Mouse (Mus musculus): ENCODE data around the gene Gm20388. TPM values are rescaled to one million over a fixed set of nuclear protein-coding genes. Genes with fewer than 3 reads are reported as not detected.
"Not testable (repeated sequence)": the region's sequence is repeated elsewhere in the genome, so short reads cannot be mapped to it uniquely, and the experiment has no call there.

Gene Gm20388
- polyA plus RNA-seq, 1 experiment from 2014 or later, result not detected

DNA sequence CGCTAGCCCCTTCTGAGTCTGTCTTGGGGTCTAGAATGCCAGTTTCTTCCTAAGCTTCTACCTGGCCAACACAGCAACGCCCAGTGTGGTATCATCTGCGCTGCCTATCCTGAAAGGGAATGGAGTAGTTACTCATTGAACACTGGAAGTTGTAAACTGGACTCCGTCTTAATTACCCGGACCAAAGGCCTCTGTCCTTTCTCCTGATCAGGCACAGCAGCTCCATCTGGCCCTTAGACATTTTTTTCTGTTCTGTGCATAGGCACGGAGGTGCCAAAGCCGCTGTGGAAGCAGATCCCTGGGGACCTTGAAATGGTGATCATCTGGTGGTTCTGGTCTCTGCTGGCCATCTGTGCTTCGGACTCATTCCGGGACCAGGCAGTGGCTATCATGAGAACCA lies 3283.1 kb downstream of the Gm20388 start:
- no peaks in the 10 kb centered on the region; the same call in 1 of the 2 replicates for H3K4me1 ChIP-seq (replicated peaks; ENCODE audit: control insufficient read depth, insufficient read depth, low read length)

GRCm38 (mm10) chr8:123197016-123197415 lies 3286.4 kb downstream of the Gm20388 start:
- H3K4me1 ChIP-seq (replicated peaks; ENCODE audit: control insufficient read depth, insufficient read depth, low read length); H3K4me3 ChIP-seq (ENCODE audit: low read depth, low read length); H3K9me3 ChIP-seq (ENCODE audit: control insufficient read depth); H3K36me3 ChIP-seq (ENCODE audit: control insufficient read depth, insufficient read depth); H3K9ac ChIP-seq (ENCODE audit: low read depth, low read length); H3K4me2 ChIP-seq (replicated peaks; ENCODE audit: low read depth); H3K27me3 ChIP-seq (replicated peaks; ENCODE audit: control insufficient read depth, insufficient read depth, low read length); H3K27ac ChIP-seq (ENCODE audit: low read depth, low read length): not testable (repeated sequence)
- peak; percentile 66 for ATAC-seq
- 41% methylated on average over 5 of the region's 5 CpGs for WGBS

More for the DNA sequence above, 3283.1 kb downstream of the Gm20388 start:
- Histone ChIP-seq H3K27ac (ENCODE audit: low read depth, low read length) (no peak overlapping the region), H3K9me3 (ENCODE audit: control insufficient read depth) (no peaks in the 10 kb centered on the region), H3K9ac (ENCODE audit: low read depth, low read length) (no peak overlapping the region), H3K27me3 (replicated peaks; ENCODE audit: control insufficient read depth, insufficient read depth, low read length) (no peaks in the 10 kb centered on the region), H3K4me2 (replicated peaks; ENCODE audit: low read depth) (peak overlapping the region; percentile 42), H3K4me3 (ENCODE audit: low read depth, low read length) (no peak overlapping the region), H3K36me3 (ENCODE audit: control insufficient read depth, insufficient read depth) (no peaks in the 10 kb centered on the region)
- TF ChIP-seq CTCF (IDR thresholded peaks at IDR 0.05; ENCODE audit: low read depth), result no peak
- 53% methylated on average over 9 of the region's 9 CpGs for WGBS
- no peak for ATAC-seq

DNA sequence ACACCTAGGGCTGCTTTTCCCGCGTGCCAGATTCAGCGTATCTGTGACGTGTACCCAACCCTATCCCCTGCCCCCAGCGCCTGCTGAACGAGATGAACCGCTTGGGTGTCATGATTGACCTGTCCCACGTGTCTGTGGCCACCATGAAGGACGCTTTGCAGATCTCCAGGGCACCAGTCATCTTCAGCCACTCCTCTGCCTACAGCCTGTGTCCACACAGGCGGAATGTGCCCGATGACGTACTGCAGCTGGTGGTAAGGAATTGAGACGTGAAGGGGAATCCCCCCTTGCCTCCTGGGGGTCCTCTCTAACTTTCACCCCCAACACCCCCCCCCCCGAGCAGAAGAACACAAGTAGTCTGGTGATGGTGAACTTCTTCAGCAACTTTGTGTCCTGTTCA lies 3289.2 kb downstream of the Gm20388 start:
- H3K4me1 ChIP-seq (replicated peaks; ENCODE audit: control insufficient read depth, insufficient read depth, low read length), result no peaks in the 10 kb centered on the region; the same call in 1 of the 2 replicates
- H3K9ac ChIP-seq (ENCODE audit: low read depth, low read length), result no peak overlapping the region
- H3K27ac ChIP-seq (ENCODE audit: low read depth, low read length), result no peak overlapping the region
- H3K4me2 ChIP-seq (replicated peaks; ENCODE audit: low read depth), result no peak overlapping the region
- peaks cover 5% of the 10 kb centered on the region for H3K36me3 ChIP-seq (ENCODE audit: control insufficient read depth, insufficient read depth)
- ATAC-seq, result no peak
- WGBS, result 64% methylated on average over 14 of the region's 14 CpGs
- H3K4me3 ChIP-seq (ENCODE audit: low read depth, low read length), result no peak overlapping the region
- no peaks in the 10 kb centered on the region for H3K9me3 ChIP-seq (ENCODE audit: control insufficient read depth)
- TF ChIP-seq CTCF (IDR thresholded peaks at IDR 0.05; ENCODE audit: low read depth), result no peak
- no peaks in the 10 kb centered on the region for H3K27me3 ChIP-seq (replicated peaks; ENCODE audit: control insufficient read depth, insufficient read depth, low read length)

DNA sequence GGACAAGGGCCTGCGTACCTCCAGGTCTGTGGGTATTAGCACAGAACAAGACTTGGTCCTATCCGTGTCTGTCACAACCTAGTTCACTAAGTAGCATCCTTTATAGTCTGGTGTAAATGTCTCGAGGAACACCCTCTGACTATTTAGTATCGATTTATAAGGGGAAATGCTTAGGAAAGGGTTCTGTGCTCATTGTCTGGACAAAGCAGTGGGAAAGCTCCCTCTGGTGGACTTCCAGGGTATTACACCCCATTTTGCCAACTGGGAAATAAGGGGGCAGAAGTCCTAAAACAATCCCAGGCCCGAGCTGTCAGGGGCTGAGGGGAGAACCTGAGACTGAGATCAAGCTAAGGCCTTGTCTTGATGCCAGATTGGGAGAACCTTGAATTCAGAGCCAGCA lies 3291.6 kb downstream of the Gm20388 start:
- Histone ChIP-seq H3K27ac (ENCODE audit: low read depth, low read length) (no peak overlapping the region), H3K9ac (ENCODE audit: low read depth, low read length) (no peak overlapping the region), H3K9me3 (ENCODE audit: control insufficient read depth) (no peaks in the 10 kb centered on the region), H3K4me3 (ENCODE audit: low read depth, low read length) (no peak overlapping the region), H3K36me3 (ENCODE audit: control insufficient read depth, insufficient read depth) (peaks cover 25% of the 10 kb centered on the region), H3K4me1 (replicated peaks; ENCODE audit: control insufficient read depth, insufficient read depth, low read length) (no peaks in the 10 kb centered on the region), H3K27me3 (replicated peaks; ENCODE audit: control insufficient read depth, insufficient read depth, low read length) (no peaks in the 10 kb centered on the region), H3K4me2 (replicated peaks; ENCODE audit: low read depth) (no peak overlapping the region)
- WGBS, result 27% methylated on average over 5 of the region's 5 CpGs
- ATAC-seq, result no peak
- TF ChIP-seq CTCF (IDR thresholded peaks at IDR 0.05; ENCODE audit: low read depth), result peak; percentile 93

DNA sequence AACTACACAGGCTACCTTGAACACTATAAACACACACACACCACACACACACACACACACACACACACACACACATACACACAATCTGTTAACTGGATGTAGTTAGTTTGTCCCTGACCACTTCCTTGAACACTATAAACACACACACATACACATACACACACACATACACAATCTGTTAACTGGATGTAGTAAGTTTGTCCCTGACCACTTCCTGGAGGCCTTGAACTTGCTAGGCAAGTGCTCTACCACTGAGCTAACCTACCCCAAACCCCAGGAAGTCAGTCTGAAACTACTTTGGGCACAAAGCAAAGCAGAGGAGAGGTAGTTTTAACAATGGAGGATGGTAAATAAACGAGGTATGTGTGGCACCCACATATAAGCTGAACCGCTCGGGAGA lies 3292.9 kb downstream of the Gm20388 start:
- Histone ChIP-seq H3K4me1 (replicated peaks; ENCODE audit: control insufficient read depth, insufficient read depth, low read length) (no peaks in the 10 kb centered on the region), H3K9me3 (ENCODE audit: control insufficient read depth) (no peaks in the 10 kb centered on the region), H3K4me3 (ENCODE audit: low read depth, low read length) (no peak overlapping the region), H3K9ac (ENCODE audit: low read depth, low read length) (no peak overlapping the region), H3K27me3 (replicated peaks; ENCODE audit: control insufficient read depth, insufficient read depth, low read length) (no peaks in the 10 kb centered on the region), H3K4me2 (replicated peaks; ENCODE audit: low read depth) (no peak overlapping the region), H3K27ac (ENCODE audit: low read depth, low read length) (no peak overlapping the region), H3K36me3 (ENCODE audit: control insufficient read depth, insufficient read depth) (peaks cover 38% of the 10 kb centered on the region)
- no peak; the same call in 1 of the 2 replicates for ATAC-seq
- WGBS, result 83% methylated on average over 3 of the region's 3 CpGs
- no peak for TF ChIP-seq CTCF (IDR thresholded peaks at IDR 0.05; ENCODE audit: low read depth)

GRCm38 (mm10) chr8:123211876-123212275 lies 3301.2 kb downstream of the Gm20388 start:
- ATAC-seq, result peak; percentile 26
- 20% methylated on average over 10 of the region's 10 CpGs for WGBS

More at GRCm38 (mm10) chr8:123211876-123212275, 3301.2 kb downstream of the Gm20388 start:
- Histone ChIP-seq H3K4me2 (replicated peaks; ENCODE audit: low read depth) (peak overlapping the region; percentile 85), H3K4me1 (replicated peaks; ENCODE audit: control insufficient read depth, insufficient read depth, low read length) (no peaks in the 10 kb centered on the region; the same call in 1 of the 2 replicates), H3K4me3 (ENCODE audit: low read depth, low read length) (peak overlapping the region; percentile 84), H3K9ac (ENCODE audit: low read depth, low read length) (peak overlapping the region; percentile 84), H3K27me3 (replicated peaks; ENCODE audit: control insufficient read depth, insufficient read depth, low read length) (no peaks in the 10 kb centered on the region), H3K27ac (ENCODE audit: low read depth, low read length) (peak overlapping the region; percentile 78), H3K9me3 (ENCODE audit: control insufficient read depth) (no peaks in the 10 kb centered on the region), H3K36me3 (ENCODE audit: control insufficient read depth, insufficient read depth) (peaks cover 34% of the 10 kb centered on the region)
- TF ChIP-seq CTCF (IDR thresholded peaks at IDR 0.05; ENCODE audit: low read depth), result no peak
